Mouse (Mus musculus) liver, adult 2 months (tissue): ENCODE results near the gene Golph3. TPM values are rescaled to one million over a fixed set of nuclear protein-coding genes. Genes with fewer than 3 reads are reported as not detected.

Experiments
- DNase-seq: peaks from one replicate; pipeline ENCODE4 v3.0.0-alpha.2; 2011; ENCODE audit warnings: low read depth, low spot score; ENCODE audit errors: extremely low read depth
- H3K27ac ChIP-seq: fragments of 200-500 bp; replicated peaks from 2 replicates; pipeline ENCODE4 v1.5.1; 2012; ENCODE audit warnings: low read depth, mild to moderate bottlenecking, control low read depth, inconsistent platforms, low read length; ENCODE audit not compliant: insufficient read depth
- H3K27me3 ChIP-seq: fragments of 200-500 bp; 2 replicates; pipeline ENCODE4 v1.6.1; 2012; ENCODE audit warnings: mild to moderate bottlenecking, moderate library complexity, low read length, inconsistent platforms; ENCODE audit not compliant: control insufficient read depth, insufficient read depth
- H3K36me3 ChIP-seq: fragments of 200-500 bp; 2 replicates; pipeline ENCODE4 v1.6.1; 2012; ENCODE audit warnings: low read length, inconsistent platforms; ENCODE audit not compliant: control insufficient read depth, insufficient read depth
- H3K4me1 ChIP-seq: fragments of 200-500 bp; 2 replicates; pipeline ENCODE4 v1.6.1; 2011; ENCODE audit warnings: low read length; ENCODE audit not compliant: control insufficient read depth, insufficient read depth
- H3K4me3 ChIP-seq: fragments of 200-500 bp; 2 replicates; pipeline ENCODE4 v1.5.1; 2011; ENCODE audit warnings: low read depth, mild to moderate bottlenecking, control low read depth, low read length, moderate library complexity; ENCODE audit not compliant: insufficient read depth
- H3K79me2 ChIP-seq: fragments of 200-500 bp; 2 replicates; pipeline ENCODE4 v1.6.1; 2012; ENCODE audit warnings: inconsistent platforms, mild to moderate bottlenecking, low read length, moderate library complexity; ENCODE audit not compliant: control insufficient read depth, insufficient read depth
- H3K9ac ChIP-seq: fragments of 200-500 bp; 2 replicates; pipeline ENCODE4 v1.6.1; 2012; ENCODE audit warnings: low read depth, mild to moderate bottlenecking, control low read depth, inconsistent platforms, low read length
- CTCF ChIP-seq: fragments of 200-500 bp; IDR thresholded peaks from 2 replicates; pipeline ENCODE4 v1.5.1; 2011; ENCODE audit warnings: low read depth, low read length, control low read depth
- POLR2A ChIP-seq: fragments of 200-500 bp; IDR thresholded peaks from 2 replicates; pipeline ENCODE4 v1.6.1; 2011; ENCODE audit warnings: low read length, control low read depth; ENCODE audit not compliant: insufficient read depth; ENCODE audit errors: extremely low read depth
- WGBS: fragments of 180-500 bp; shearing (Covaris S2); methylation state at CpG from one replicate; pipeline ENCODE4 v1.1.7; 2018; 5-methylcytosine and 5-hydroxymethylcytosine counted together
- polyA plus RNA-seq: library from polyadenylated mRNA; depleted of rRNA; stranded (reverse); fragments of >200 nt; gene quantifications from 2 replicates; pipeline ENCODE4 v1.2.3, GENCODE M21; 2012
- total RNA-seq: library from RNA; depleted of rRNA; stranded (reverse); fragments of >200 nt; gene quantifications from 2 replicates; pipeline ENCODE4 v1.2.3, GENCODE M21; 2014

Golph3 gene
- total and polyA plus RNA-seq, 2 experiments, result 49.8 to 52.4 TPM

GRCm38 (mm10) chr15:12313255-12313654 is 8.0 kb upstream of the Golph3 start:
- Histone ChIP-seq H3K4me3 (no peak overlapping the region), H3K4me1 (no peaks in the 10 kb centered on the region), H3K79me2 (no peaks in the 10 kb centered on the region), H3K27me3 (no peaks in the 10 kb centered on the region), H3K36me3 (no peaks in the 10 kb centered on the region), H3K9ac (no peak overlapping the region), H3K27ac (no peak overlapping the region)
- 8% methylated on average over 1 of the region's 1 CpGs for WGBS
- TF ChIP-seq POLR2A (no peak), CTCF (no peak)
- DNase-seq, result no peak

- no peaks in the 10 kb centered on the region for H3K36me3 ChIP-seq
- H3K4me1 ChIP-seq, result no peaks in the 10 kb centered on the region
- no peak for TF ChIP-seq POLR2A
- no peak for TF ChIP-seq CTCF
- WGBS, result 69% methylated on average over 5 of the region's 5 CpGs
- H3K4me3 ChIP-seq, result no peak overlapping the region
- no peak overlapping the region for H3K27ac ChIP-seq
- H3K9ac ChIP-seq, result no peak overlapping the region
- no peak for DNase-seq
- no peaks in the 10 kb centered on the region for H3K79me2 ChIP-seq
- H3K27me3 ChIP-seq, result no peaks in the 10 kb centered on the region
Observed at GRCm38 (mm10) chr15:12314584-12314983, 6.7 kb upstream of the Golph3 start.

DNA sequence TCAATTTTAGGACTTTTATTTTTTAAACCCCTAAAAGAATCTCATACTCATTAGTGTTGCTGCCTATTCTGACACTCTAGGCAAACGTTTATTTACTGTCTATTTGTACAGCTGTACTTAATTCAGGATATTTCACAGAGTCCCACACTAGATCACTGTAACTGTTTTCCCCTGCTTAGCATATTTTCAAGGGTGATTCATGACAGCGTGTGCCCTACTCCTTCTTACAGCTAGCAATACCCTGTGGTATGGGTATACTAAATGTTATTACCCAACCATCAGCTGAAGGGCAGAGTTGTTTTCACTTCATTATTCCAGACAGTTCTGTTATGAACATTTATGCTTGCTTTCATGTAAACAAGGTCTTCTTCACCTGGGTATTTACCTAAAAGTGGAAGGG is 5.3 kb upstream of the Golph3 start:
- TF ChIP-seq POLR2A, result no peak
- TF ChIP-seq CTCF, result no peak
- Histone ChIP-seq H3K27ac (no peak overlapping the region), H3K36me3 (no peaks in the 10 kb centered on the region), H3K79me2 (no peaks in the 10 kb centered on the region), H3K27me3 (no peaks in the 10 kb centered on the region), H3K9ac (no peak overlapping the region), H3K4me3 (no peak overlapping the region), H3K4me1 (no peaks in the 10 kb centered on the region)
- DNase-seq, result no peak
- WGBS, result 63% methylated on average over 2 of the region's 2 CpGs

- TF ChIP-seq CTCF (no peak), POLR2A (no peak)
- 79% methylated on average over 5 of the region's 5 CpGs for whole genome bisulfite sequencing
Observed at GRCm38 (mm10) chr15:12317290-12317689, 4.0 kb upstream of the Golph3 start.

GRCm38 (mm10) chr15:12318451-12318850 is 2.8 kb upstream of the Golph3 start:
- no peak overlapping the region for H3K9ac ChIP-seq

More at GRCm38 (mm10) chr15:12317290-12317689, 4.0 kb upstream of the Golph3 start:
- no peaks in the 10 kb centered on the region for H3K4me1 ChIP-seq
- H3K9ac ChIP-seq, result no peak overlapping the region
- H3K79me2 ChIP-seq, result peaks cover 8% of the 10 kb centered on the region
- DNase-seq, result no peak
- H3K27me3 ChIP-seq, result no peaks in the 10 kb centered on the region
- H3K36me3 ChIP-seq, result no peaks in the 10 kb centered on the region
- H3K4me3 ChIP-seq, result no peak overlapping the region
- no peak overlapping the region for H3K27ac ChIP-seq

GRCm38 (mm10) chr15:12319889-12320288 is 1.4 kb upstream of the Golph3 start:
- Histone ChIP-seq H3K27ac (no peak overlapping the region), H3K27me3 (no peaks in the 10 kb centered on the region), H3K4me3 (no peak overlapping the region), H3K4me1 (peaks cover 9% of the 10 kb centered on the region; the same call in 1 of the 2 replicates), H3K9ac (no peak overlapping the region), H3K79me2 (peaks cover 22% of the 10 kb centered on the region), H3K36me3 (no peaks in the 10 kb centered on the region)
- WGBS, result 50% methylated on average over 5 of the region's 5 CpGs
- DNase-seq, result no peak
- TF ChIP-seq POLR2A (no peak), CTCF (no peak)

More at GRCm38 (mm10) chr15:12318451-12318850, 2.8 kb upstream of the Golph3 start:
- DNase-seq, result no peak
- Histone ChIP-seq H3K79me2 (peaks cover 11% of the 10 kb centered on the region), H3K4me3 (no peak overlapping the region), H3K27ac (no peak overlapping the region), H3K4me1 (peaks cover 3% of the 10 kb centered on the region; the same call in 1 of the 2 replicates), H3K27me3 (no peaks in the 10 kb centered on the region), H3K36me3 (no peaks in the 10 kb centered on the region)
- WGBS, result 81% methylated on average over 8 of the region's 8 CpGs
- TF ChIP-seq CTCF, result no peak
- TF ChIP-seq POLR2A, result no peak
